Mouse (Mus musculus): Measurements from ENCODE around the gene Rbms3. TPM values are rescaled to one million over a fixed set of nuclear protein-coding genes. Genes with fewer than 3 reads are reported as not detected.

Rbms3 gene
- not detected for total RNA-seq (2023)

DNA sequence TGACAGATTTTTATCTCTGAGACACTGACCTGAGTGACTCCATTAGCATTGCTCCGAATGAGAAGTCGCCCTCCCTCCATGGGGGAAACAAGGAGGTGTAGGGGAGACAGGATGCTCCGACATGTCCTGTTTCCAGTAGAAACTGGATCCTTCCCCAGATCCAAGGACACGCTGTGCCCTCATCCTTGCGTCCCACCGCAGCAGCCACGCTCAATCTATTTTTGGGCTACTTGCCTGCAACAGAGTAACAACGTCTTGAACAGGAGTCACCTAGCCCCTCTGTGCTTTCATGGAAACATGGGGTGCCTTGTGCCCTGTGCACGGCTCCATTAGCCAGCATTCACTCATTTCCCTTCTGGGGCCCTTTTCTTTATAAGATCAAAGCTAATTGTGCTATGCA is at the start of gene Rbms3:
Gene Rbms3, minus strand, starts transcription at position 143 of the 400 bp plus-strand sequence.

Measured in T-cell, adult 66 days (primary cell).